Mouse (Mus musculus) thymus, postnatal 14 days (tissue): ENCODE data around the gene Dhrs7.
"Not testable (repeated sequence)": the region's sequence is repeated elsewhere in the genome, so short reads cannot be mapped to it uniquely, and the experiment has no call there.

Source experiments
- DNase-seq: peaks from one replicate; pipeline ENCODE4 v3.0.0; 2021

The Dhrs7 gene

DNA sequence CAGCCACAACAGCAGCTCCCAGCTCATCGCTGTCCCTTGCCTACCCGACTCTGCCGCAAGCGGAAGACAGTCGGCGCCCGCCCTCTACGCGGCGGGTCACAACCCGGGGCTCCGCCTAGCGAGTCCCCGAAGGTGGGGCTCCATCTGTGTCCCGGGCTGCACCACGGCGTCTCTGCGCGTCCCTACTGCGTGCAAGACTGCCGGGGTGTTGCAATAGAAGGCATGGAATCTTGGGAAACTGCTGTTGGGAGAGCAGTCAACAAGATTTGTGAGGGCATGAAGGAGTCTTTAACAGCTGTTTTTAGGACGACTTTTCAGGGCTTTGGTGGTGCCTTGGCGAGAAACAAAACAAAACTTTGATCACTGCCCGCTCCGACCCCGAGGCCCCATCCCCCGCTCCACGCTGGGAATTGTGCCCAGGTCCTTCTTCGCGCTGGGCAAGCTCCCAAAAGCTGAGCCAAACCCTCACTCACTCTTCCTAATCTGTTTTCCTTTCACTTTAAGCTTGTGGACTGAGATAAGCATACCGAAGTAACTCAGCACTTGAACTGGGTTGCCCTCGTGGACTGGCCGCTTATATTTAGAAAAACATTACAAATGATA, at the start of gene Dhrs7:
Dhrs7 (minus strand) TSS at position 175 of the 603 bp plus-strand sequence.
- peak; percentile 90 for DNase-seq

DNA sequence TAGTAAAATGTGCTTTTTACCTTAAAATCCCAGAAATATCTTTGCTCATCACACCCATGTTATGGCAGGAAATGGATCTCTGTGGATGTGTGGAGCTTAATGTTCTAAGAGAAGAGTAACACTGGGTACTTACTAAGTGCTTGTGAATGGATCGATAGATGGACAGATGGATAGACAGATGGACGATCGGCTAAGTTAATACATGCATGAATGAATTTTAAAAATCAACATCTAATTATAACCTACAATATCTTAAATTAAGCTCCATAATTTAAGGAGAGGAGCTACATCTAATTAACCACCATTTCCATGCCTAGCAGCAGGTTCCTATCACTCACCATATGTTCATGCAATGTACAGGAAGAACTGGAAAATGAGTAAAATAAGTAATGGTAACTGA, 45.3 kb upstream of the Dhrs7 start:
- DNase-seq = no peak

DNA sequence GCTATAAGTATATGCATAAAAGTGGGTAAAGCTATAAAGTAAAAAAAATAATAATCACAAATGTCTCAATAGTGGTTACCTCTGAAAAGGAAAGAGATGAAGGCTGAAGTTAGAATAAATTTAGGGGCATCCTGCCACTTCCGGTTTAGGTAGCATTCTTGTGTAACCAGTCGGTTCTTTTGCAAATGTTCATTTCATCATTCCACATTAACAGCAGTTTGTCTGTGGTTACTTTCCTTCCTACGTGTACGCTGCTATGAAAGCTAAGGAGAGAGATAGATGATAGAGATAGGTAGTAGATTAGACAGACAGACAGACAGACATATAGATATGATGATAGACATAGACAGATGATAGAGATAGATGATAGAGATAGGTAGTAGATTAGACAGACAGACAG, 39.4 kb upstream of the Dhrs7 start:
- DNase-seq = no peak

DNA sequence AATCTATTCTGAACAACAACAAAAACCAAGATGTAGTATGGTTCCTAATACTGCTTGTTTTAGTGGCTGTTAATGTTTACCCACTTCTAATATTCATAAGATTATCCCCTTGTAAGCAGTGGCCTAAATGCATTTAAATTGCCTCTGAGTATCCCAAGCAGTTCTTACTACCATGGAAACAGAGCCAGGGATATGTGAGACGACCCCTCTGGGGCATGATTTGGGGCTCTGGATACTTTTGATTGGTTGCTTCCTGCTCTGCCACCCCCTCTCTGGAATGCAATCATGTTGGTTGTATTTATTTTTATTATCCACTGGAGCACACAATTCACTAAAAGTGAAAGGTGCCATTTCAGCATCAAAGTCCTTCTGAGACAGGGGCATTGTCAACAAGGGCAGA, 35.3 kb upstream of the Dhrs7 start:
- DNase-seq = no peak

DNA sequence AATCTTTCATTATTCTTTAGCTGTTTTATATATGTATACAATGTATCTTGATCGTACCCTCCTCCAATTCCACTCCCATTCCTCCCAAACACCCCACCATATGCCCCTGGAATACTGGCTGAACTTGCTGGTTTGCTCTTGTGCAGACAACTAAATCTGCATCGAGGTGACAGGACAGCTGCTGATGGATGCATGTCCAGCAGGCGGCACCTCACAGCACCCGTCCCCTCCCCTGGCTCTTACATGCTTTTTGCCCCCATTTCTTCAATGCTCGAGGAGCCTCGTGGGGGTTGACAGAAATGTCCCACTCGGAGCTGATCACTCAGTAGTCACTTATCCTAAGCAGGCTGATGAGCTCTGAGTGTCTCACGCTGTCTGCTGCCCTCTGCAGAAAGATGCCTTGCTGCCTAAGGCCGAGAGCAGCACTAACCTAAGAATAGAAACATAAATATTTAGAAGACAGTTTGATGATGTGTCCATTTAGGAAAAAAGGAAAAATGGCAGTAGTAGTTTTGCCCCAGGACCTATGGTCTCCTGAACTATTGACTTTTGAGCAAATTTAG, 30.3 kb upstream of the Dhrs7 start:
- no peak for DNase-seq

DNA sequence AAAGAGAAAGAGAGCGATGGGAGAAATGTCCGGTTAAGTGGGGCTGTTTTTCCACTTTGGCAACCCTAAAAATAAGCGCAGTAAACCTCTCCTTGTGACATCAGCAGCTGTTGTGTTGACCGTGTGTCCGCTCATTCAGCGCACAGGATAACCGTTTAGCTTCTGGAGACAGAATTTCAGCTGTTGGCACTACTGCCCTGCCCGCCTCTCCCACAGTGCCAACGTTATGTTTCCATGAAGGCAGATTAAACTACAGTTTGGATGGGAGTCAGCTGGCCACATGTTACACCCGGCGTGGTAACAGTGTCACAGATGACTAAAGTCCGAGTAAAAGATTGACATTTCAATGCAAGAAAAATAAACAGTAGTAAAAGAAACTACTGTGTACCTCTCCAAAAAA, 29.7 kb upstream of the Dhrs7 start:
- DNase-seq = no peak

DNA sequence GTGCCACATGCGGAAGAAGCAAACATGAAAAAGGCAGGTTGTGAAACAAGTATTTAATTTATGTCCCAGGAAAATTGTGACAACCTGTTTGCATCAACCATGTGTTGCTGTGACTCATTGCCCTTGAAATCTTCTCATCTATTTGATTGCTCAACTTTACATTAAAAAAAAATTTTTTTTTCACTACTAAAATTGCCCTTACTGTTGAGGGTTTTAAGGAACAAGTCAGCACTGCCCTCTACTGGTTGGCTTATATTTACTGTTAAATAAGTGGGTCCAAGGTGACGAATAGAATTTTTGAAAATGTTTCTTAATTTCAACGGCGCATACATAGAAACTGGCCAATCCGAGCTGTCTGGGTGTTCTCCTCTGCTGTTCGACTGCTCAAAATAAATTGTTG, 29.2 kb upstream of the Dhrs7 start:
- peak; percentile 19 for DNase-seq

DNA sequence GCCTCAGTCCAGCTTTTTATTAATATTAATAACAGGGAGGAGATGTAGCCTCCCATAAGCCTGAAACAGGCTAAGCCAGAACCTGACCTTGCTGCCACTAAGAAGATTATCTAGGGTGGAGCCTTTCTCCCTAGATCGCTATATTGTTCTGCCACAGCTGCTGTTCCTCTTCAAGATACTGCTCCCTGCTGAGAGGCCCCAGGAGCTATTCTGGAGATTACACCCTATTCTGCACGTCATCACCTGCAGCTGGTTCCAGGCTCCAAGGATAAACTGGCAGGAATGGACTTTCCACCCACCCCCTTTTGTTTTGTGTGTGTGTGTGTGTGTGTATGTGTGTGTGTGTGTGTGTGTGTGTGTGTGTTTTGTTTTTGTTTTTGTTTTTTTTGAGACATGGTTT, 23.6 kb upstream of the Dhrs7 start:
- not testable (repeated sequence) for DNase-seq

DNA sequence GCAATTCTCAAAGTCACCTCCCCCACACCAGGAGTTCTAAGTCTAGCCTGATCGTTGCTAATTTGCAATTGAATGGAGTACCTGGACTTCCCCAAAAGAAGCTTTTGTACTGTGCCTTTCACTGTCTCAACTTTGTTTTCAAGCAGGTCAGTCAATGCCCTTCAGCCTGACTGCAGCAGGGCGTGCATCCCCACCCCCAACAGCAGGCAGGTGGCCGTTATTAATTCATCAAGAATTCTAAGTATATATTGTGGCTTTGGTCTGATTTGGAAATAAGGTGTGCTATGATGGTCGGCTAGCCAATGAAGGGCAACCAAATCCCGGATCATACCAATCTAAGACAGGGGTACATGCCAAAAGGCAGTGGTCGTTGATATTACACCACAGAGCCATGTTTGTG, 23.0 kb upstream of the Dhrs7 start:
- DNase-seq = not testable (repeated sequence)

DNA sequence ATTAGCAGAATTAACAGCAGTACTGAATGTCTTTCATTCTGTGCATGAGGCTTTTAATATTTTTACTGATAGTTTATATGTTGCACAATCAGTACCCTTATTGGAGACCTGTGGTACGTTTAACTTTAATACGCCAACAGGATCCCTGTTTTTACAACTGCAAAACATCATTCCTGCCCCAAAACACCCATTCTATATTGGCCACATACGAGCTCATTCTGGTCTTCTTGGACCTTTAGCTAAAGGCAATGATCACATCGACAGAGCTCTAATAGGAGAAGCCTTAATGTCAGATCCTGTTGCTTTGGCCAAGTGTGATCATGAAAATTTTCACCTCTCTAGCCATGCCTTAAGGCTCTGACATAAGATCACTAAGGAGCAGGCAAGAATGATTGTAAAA, 21.9 kb upstream of the Dhrs7 start:
- not testable (repeated sequence) for DNase-seq

DNA sequence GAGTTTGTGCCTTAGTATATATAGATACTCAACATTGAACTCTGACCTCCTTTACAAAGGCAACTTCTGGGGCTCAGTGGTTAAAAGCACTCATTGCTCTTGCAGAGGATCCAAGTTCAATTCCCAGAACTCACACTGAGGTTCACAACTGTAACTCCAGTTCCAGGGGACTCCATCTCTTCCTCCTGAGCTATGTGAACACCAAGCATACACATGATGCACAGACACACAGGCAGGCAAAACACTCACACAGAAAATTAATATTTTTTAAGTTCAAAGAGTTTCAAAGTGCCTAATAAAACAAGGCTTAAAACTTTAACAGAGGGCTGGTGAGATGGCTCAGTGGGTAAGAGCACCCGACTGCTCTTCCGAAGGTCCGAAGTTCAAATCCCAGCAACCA, 18.9 kb upstream of the Dhrs7 start:
- no peak for DNase-seq

DNA sequence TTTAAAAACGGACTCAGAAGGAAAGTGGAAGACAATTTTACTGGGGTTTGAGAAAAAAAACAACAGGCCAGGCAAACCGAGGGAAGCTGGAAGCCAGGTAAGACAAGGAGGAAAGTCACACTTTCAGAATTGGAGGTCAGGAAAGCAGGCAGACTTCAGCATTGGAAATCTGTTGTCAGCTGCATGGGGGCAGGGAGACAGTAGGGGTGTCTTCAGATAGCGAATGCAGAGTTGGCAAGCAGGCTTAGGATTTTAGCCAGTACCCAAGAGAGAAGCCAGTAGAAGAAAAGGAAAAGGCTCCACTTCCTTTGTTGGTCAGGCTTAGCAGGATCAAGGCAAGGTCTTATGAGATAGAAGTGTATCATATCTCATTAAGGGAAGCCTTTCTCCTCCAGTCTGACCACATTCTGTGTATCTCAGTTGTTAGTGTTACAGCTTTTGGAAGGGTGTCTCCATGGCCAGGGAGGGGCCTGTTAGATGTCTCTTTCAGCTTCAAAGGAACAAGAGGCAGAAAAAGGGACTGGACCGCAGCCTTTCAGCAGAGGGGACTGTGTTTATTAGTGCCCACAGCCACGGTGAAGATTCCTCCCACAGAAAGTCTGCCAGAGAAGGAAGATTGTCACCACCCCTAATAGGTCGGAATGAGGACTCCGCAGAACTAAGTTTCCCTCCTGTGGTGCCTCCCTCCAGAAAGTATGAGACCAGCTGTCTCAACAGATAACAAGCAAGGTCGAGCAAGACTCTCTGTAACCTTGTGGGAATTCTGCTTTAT, 18.0 kb upstream of the Dhrs7 start:
- no peak for DNase-seq

DNA sequence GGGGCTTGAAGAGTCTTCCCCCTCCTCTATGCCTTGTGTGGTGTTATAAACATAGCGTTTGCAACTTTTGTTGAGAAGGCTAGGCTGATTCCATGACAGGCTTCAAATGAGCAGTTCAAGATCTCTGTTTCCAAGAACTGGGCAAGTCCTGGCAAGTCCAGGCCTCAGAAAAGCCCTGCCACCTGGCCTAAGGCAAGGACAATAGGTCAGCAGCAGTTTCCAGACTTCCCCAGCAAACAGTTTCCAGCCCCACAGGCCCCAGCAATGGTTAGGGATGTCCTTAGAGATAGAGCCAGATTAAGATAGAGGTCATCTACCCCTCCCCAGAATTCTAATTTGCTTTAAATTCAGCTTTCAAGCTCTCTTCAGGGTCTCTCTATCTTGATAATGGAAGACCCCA, 17.2 kb upstream of the Dhrs7 start:
- no peak for DNase-seq

DNA sequence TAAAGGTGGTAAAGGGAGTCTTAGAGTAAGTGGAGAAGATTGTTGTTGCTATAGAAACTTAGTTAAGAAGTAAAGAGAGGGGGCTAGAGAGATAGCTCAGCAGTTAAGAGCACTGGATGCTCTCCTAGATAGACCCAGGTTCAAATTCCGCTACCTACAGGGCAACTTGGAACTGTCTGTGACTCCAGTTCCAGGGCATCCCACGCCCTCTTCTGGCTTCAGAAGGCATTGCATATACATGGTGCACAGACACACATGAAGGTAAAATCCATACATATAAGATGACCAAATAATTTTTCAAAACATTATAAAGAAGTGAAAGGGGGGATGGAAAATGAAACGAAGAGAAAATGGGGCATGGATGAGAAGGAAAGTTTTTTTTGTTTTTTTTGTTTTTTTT, 14.9 kb upstream of the Dhrs7 start:
- DNase-seq = no peak

DNA sequence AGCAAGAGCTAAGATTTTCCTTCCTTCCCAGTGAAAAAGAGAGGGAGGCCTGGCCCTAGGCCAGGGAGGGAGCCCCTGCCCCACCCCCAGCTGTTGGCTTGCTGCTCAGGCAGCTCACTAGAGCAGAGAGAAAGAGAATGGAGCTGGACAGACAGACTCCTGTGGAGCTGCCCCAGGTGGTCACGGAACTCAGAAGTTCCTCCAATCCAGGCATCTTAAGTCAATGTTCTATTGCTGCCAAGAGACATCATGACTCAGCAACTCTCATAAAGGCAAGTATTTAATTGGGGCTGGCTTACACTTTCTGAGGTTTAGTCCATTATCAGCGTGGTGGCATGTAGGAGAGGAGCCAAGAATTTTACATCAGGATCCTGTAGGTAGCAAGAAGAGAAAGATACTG, 10.1 kb upstream of the Dhrs7 start:
- DNase-seq = no peak

DNA sequence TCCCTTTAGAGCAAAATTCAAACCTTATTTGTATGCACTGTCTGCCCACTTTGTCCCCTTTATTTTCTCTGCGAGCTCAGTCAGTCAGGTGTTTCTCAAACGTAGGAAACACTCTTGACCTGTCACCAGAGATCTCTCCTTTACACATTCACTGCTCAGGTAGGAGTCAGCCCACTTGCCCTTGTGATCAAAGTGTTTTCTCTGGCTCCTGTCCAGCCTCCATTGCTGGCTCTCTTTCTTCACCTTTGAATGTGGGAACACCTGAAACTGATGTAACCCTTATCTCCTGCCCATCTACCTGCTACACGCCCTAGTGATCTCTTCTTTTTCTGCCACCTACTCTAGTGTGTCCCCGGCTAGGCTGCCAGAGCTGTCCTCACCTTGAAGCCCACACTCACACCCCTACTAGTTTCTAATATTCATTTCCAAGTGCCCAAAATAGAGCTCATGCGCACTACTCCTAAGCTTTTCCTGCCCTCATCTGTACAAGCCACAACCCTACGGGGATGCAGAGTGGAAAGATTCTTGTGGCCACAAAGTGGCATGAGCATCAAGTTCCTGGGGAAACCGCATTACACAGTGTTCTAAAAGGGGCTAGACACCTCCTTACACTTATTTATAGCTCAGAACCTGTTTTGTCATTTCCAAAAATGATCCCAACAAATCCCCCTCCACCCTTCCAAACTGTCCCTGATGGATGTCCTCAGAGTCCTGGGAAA, 9.5 kb upstream of the Dhrs7 start:
- DNase-seq = no peak

DNA sequence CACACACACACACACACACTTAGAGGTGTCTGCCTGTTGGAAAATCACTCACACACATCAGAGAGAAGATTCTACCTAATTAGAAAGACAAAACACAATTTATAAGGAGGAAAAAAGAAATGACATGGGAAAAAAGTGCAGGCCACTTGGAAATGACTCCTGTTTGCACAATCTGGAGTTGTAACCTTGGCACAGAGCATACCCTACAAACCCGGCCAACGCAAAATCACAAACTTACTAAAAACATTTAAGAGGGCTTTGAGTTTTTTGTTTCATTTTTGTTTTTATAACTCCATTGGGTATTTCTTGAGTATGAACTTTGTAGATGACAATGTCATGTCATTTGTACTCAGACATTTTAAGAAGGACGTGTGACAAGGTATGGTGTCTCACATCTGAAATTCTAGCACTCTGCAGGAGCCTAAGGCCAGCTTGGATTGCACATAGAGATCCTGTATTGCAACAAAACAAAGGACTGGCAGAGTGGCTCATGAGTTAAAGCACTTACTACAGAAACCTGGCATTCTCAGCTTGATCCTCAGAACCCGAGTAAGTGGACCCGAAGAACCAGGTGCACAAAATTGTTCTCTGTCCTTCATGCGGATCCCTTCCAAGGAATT, 6.9 kb upstream of the Dhrs7 start:
- DNase-seq = no peak

DNA sequence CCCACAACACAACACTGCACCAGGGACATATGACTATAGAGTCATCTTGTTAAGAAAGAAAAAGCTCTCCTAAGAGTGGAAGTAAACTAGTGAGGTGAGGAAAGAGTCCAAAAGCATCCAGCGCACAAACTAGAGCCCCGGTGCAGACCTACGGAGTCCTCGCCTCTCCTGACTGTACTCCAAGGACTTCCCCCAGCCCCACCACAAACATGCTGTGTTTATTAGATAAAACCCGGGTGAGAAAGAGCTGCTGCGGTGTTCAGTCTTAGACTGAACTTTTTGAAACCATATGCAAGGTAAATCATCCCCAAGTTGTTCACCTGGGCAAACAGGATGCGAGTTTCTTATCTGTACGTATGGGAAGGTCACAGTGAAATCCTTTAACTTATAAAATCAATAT, 6.2 kb upstream of the Dhrs7 start:
- DNase-seq = no peak

DNA sequence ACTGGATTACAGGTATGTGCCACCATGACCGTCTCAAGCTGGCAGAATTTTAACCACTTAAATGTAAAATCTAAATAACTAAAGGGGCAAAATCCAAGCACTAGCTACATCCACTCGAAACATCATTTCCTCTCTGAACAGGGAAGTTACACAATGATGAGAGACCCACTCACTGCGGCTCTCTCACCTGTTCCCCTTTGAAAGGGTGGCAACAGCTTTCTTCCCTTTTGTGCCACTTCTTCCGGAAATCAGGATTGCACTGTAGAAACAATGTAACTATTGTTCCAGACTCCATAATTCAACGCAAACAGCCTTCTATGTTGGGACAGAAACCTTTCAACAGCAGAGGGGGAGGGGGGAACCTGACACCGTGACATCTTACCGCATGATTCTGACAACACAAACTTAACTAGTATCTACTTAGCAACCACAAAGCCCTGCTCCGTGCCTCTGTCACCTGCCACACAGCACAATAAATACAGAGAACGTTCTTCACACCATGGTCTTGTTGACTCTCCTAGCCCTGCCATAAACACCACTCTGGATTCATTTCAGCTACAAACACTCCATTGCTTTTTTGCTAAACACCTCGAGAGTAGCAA, 3.3 kb upstream of the Dhrs7 start:
- no peak for DNase-seq

DNA sequence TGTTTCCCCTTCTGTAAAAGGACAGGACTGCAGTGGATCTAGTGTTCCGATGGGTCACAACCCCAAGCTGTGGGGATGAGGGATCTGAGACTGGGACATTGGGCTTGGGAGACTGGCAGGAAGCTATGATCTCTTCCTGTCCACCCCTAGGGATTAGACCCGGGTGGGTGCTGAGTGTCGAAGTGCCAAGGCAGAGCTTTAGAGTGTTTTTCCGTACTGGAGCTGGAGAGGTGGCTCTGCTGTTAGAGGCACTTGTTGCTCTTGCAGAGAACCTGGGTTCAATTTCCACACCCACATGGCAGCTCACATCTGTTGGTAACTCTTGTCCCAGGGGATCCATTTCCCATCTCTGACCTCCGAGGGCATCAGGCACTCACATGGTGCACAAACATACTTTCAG, 1.3 kb upstream of the Dhrs7 start:
- DNase-seq = no peak

DNA sequence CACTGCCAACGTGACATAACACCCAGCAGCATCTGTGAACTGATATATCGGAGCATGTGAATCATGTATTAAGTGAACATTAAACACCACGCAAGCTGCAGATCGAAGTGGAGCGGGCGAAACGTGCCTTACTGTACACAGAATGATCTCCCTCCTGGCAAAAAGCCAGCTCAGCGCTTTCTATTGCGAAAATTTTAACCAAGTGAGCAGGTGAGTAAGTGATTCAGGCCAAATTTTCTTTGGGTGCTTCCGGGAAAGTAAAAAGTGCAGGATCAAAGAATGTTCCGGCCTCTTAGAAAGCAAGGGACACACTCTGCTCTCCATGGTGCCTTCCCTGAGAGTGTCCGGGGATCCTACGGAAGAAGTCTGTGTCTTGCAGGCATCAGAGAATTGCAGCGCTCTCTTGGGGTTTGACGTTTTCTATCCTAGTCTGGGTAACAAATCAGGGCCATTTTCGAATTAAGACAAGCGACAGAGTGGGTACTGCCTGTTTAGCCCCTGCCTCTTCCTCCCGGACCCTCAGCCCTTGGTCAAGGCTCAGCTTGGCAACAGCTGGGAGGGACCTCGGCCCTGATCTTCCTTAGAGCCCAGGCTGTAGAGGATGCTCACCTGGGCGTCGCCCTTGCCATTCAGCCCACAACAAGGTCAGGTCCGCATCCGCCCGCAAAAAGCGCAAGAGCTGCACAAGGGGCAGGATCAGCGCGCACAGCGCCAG, 532 bp downstream of the Dhrs7 start:
- DNase-seq = peak; percentile 13

DNA sequence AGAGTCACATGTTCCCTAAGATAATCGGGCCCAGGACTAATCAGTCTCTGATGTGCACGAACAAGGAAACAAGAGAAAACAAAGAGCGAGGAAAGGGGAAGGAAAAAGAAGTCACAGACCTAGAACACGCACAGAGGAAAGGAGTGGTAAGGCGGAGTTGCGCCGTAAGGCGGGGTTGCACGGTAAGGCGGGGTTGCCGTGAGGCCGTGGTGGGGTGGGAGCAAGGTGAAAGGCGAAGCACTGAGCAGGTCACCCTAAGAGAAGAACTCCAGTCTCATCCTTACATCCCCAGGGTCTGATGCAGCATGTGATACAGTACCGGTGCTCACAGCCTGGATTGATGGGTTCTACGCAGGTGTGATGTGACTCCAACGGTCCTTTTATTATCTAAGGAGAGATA, 8.9 kb downstream of the Dhrs7 start:
- no peak for DNase-seq
